In genomic region chr17:45468302-45468701, GRCm38 (mm10) we compare ENCODE assay signal across 25 mouse cellular contexts. TPM values are rescaled to one million over a fixed set of nuclear protein-coding genes. Genes with fewer than 3 reads are reported as not detected.
DNase-seq lines count a peak whose midpoint lies in the region; ATAC-seq and TF ChIP-seq lines count a peak whose summit lies in the region.
"Had no signal": no experiment of that assay in that cellular context is flagged by ENCODE, and none has a peak within 500 bp of the region (broad histone marks: within the 10 kb centered on the region; RNA-seq: fewer than 3 reads in every experiment).

No protein-coding gene starts in this region.

- no peak for TF ChIP-seq EP300 in stomach, postnatal 0 days (optimal IDR thresholded peaks at IDR 0.05)

- no peaks in the 10 kb centered on the region for H3K27me3 ChIP-seq in forebrain, postnatal 0 days (ENCODE audit: insufficient read depth, low read length)
- no peaks in the 10 kb centered on the region for H3K27me3 ChIP-seq in forebrain, embryonic 15.5 days
- H3K27me3 ChIP-seq in E14TG2a.4 (ENCODE audit: insufficient read depth, low read length): no peaks in the 10 kb centered on the region
- no peaks in the 10 kb centered on the region for H3K27me3 ChIP-seq in Patski
- no peaks in the 10 kb centered on the region for H3K27me3 ChIP-seq in stomach, postnatal 0 days (ENCODE audit: control insufficient read depth, insufficient read depth, low read length)
- H3K27me3 ChIP-seq in hindbrain, embryonic 12.5 days: no peaks in the 10 kb centered on the region
- H3K27me3 ChIP-seq: CH12.LX had no signal

- 84% methylated on average over 5 of the region's 5 CpGs for WGBS in forebrain, postnatal 0 days
- WGBS in forebrain, embryonic 15.5 days: 85% methylated on average over 5 of the region's 5 CpGs
- 78% methylated on average over 5 of the region's 5 CpGs for WGBS in stomach, postnatal 0 days
- WGBS in hindbrain, embryonic 12.5 days: 78% methylated on average over 5 of the region's 5 CpGs

- ATAC-seq in forebrain, postnatal 0 days: no peak
- ATAC-seq in forebrain, embryonic 15.5 days (replicated peaks): no peak
- no peak for ATAC-seq in Patski
- no peak for ATAC-seq in stomach, postnatal 0 days (ENCODE audit: low FRiP score, low TSS enrichment)
- ATAC-seq in hindbrain, embryonic 12.5 days (ENCODE audit: low FRiP score): no peak
- ATAC-seq: hindbrain, embryonic 16.5 days; inflammation-experienced regulatory T-cells, adult 6 months; intestine, postnatal 0 days had no signal

- no peak overlapping the region for H3K9ac ChIP-seq in forebrain, postnatal 0 days
- H3K9ac ChIP-seq in forebrain, embryonic 15.5 days (replicated peaks): no peak overlapping the region
- no peak overlapping the region for H3K9ac ChIP-seq in stomach, postnatal 0 days (ENCODE audit: low read length)
- no peak overlapping the region for H3K9ac ChIP-seq in hindbrain, embryonic 12.5 days
- H3K9ac ChIP-seq: embryonic facial prominence, embryonic 12.5 days; forebrain, embryonic 12.5 days; heart, embryonic 12.5 days had no signal

- TF ChIP-seq CTCF in forebrain, postnatal 0 days (IDR thresholded peaks at IDR 0.05; ENCODE audit: low read depth): peak; percentile 15; the same call in 1 of the 2 replicates
- TF ChIP-seq CTCF in E14TG2a.4 (conservative IDR thresholded peaks at IDR 0.05; ENCODE audit: low read length) (peak; percentile 77), Patski (IDR thresholded peaks at IDR 0.05) (peak; percentile 51)
- 0 out of 2 replicates have a peak, but pooled peaks have one; percentile 26 for TF ChIP-seq CTCF in stomach, postnatal 0 days (IDR thresholded peaks at IDR 0.05; ENCODE audit: low read depth)

- no peak for DNase-seq in forebrain, postnatal 0 days
- no peak for DNase-seq in Patski (ENCODE audit: low read depth, low spot score)
- DNase-seq in stomach, postnatal 0 days (ENCODE audit: low spot score): no peak
- no peak for DNase-seq in ovary, postnatal 36 days (ENCODE audit: low spot score)
- DNase-seq: adrenal gland, postnatal 10 days; cerebellum, adult 18-20 months; cerebellum, adult 9-11 months; cerebellum, postnatal 36 days; gastrocnemius, adult 2 months; gastrocnemius, postnatal 25 days had no signal

- H3K9me3 ChIP-seq in forebrain, postnatal 0 days (ENCODE audit: low read length): no peaks in the 10 kb centered on the region
- H3K9me3 ChIP-seq in forebrain, embryonic 15.5 days: no peaks in the 10 kb centered on the region
- peaks cover 8% of the 10 kb centered on the region for H3K9me3 ChIP-seq in E14TG2a.4 (ENCODE audit: low read length)
- H3K9me3 ChIP-seq in stomach, postnatal 0 days (ENCODE audit: control insufficient read depth, low read length): no peaks in the 10 kb centered on the region
- no peaks in the 10 kb centered on the region; the same call in none of the 2 replicates for H3K9me3 ChIP-seq in hindbrain, embryonic 12.5 days (replicated peaks)
- H3K9me3 ChIP-seq: G1E had no signal

- no peak overlapping the region for H3K4me2 ChIP-seq in forebrain, postnatal 0 days (ENCODE audit: low read depth)
- H3K4me2 ChIP-seq in forebrain, embryonic 15.5 days (replicated peaks): no peak overlapping the region
- no peak overlapping the region for H3K4me2 ChIP-seq in stomach, postnatal 0 days (replicated peaks; ENCODE audit: low read depth)
- no peak overlapping the region for H3K4me2 ChIP-seq in hindbrain, embryonic 12.5 days (replicated peaks)
- H3K4me2 ChIP-seq: embryonic facial prominence, embryonic 12.5 days; forebrain, embryonic 12.5 days; heart, embryonic 12.5 days had no signal

- in situ Hi-C loops in Patski (cut with MboI; ENCODE audit: low pct_unique_long_range_greater_than_20kb): no loop called here

- no peak overlapping the region for H3K27ac ChIP-seq in forebrain, postnatal 0 days (ENCODE audit: low read depth, low read length)
- H3K27ac ChIP-seq in forebrain, embryonic 15.5 days (replicated peaks): no peak overlapping the region
- H3K27ac ChIP-seq in stomach, postnatal 0 days (replicated peaks): no peak overlapping the region
- H3K27ac ChIP-seq in hindbrain, embryonic 12.5 days: no peak overlapping the region
- H3K27ac ChIP-seq: embryonic facial prominence, embryonic 12.5 days; forebrain, embryonic 12.5 days; gastrocnemius, adult 2 months had no signal

- CTCF ChIA-PET in Patski (lab: Charles Lee): interaction anchor here (1.1 to 1.7 kb wide), 2 partner anchors 10 to 48 kb away, joined by 3 to 8 read pairs; no protein-coding TSS in a partner anchor

- no peaks in the 10 kb centered on the region for H3K36me3 ChIP-seq in forebrain, postnatal 0 days (ENCODE audit: insufficient read depth)
- no peaks in the 10 kb centered on the region for H3K36me3 ChIP-seq in forebrain, embryonic 15.5 days
- H3K36me3 ChIP-seq in E14TG2a.4 (ENCODE audit: insufficient read depth, low read length): no peaks in the 10 kb centered on the region
- no peaks in the 10 kb centered on the region for H3K36me3 ChIP-seq in stomach, postnatal 0 days (ENCODE audit: control insufficient read depth, insufficient read depth, low read length)
- H3K36me3 ChIP-seq in hindbrain, embryonic 12.5 days: no peaks in the 10 kb centered on the region
- H3K36me3 ChIP-seq: embryonic facial prominence, embryonic 12.5 days; forebrain, embryonic 12.5 days; G1E; heart, embryonic 12.5 days had no signal

- no peak overlapping the region for H3K4me3 ChIP-seq in forebrain, postnatal 0 days (ENCODE audit: low read depth, low read length)
- no peak overlapping the region for H3K4me3 ChIP-seq in forebrain, embryonic 15.5 days
- no peak overlapping the region for H3K4me3 ChIP-seq in E14TG2a.4 (replicated peaks; ENCODE audit: low read length)
- H3K4me3 ChIP-seq in stomach, postnatal 0 days (ENCODE audit: low read depth, low read length): no peak overlapping the region
- no peak overlapping the region for H3K4me3 ChIP-seq in hindbrain, embryonic 12.5 days
- H3K4me3 ChIP-seq: embryonic facial prominence, embryonic 12.5 days; forebrain, embryonic 12.5 days; gastrocnemius, adult 2 months; heart, embryonic 12.5 days had no signal

- POLR2A ChIA-PET in Patski (lab: Charles Lee): no interaction called here

- H3K4me1 ChIP-seq in forebrain, postnatal 0 days (ENCODE audit: insufficient read depth): no peaks in the 10 kb centered on the region
- H3K4me1 ChIP-seq in forebrain, embryonic 15.5 days: no peaks in the 10 kb centered on the region
- H3K4me1 ChIP-seq in E14TG2a.4 (replicated peaks; ENCODE audit: low read depth, low read length): peaks cover 52% of the 10 kb centered on the region
- H3K4me1 ChIP-seq in stomach, postnatal 0 days (replicated peaks; ENCODE audit: control insufficient read depth, insufficient read depth): no peaks in the 10 kb centered on the region
- H3K4me1 ChIP-seq in hindbrain, embryonic 12.5 days: no peaks in the 10 kb centered on the region
- H3K4me1 ChIP-seq: embryonic facial prominence, embryonic 12.5 days; forebrain, embryonic 12.5 days; heart, embryonic 12.5 days had no signal

RNA-seq across cellular contexts. Expression of gene Spats1, which starts 6.9 kb away (rescaled TPM):
- total RNA-seq in forebrain, postnatal 0 days (2014; rRNA removed): 0.92 and 1.6 TPM in 2 replicates
- polyA plus RNA-seq in forebrain, postnatal 0 days (2015; fragmentation: Nextera tagmentation; extraction: Ambion mirVana): 1.3 and 2.7 TPM in 2 replicates
- polyA plus RNA-seq in forebrain, embryonic 15.5 days (2015; fragmentation: Nextera tagmentation; extraction: Ambion mirVana): 1.4 and 1.7 TPM in 2 replicates
- polyA plus RNA-seq in Patski (2021): 0.51 TPM
- 0.24 and 0.25 TPM in 2 replicates for polyA plus RNA-seq in stomach, postnatal 0 days (2015; fragmentation: Nextera tagmentation; extraction: Ambion mirVana)
- polyA plus RNA-seq in hindbrain, embryonic 12.5 days (2016; fragmentation: Nextera tagmentation; extraction: Ambion mirVana): 0.62 and 1.4 TPM in 2 replicates
- total RNA-seq: gastrocnemius, adult 2 months; gastrocnemius, postnatal 25 days had no signal
- polyA plus RNA-seq: G1E had no signal

RNA-seq across cellular contexts. Expression of gene Cdc5l, which starts 34.8 kb away (rescaled TPM):
- 49.5 and 72.6 TPM in 2 replicates for total RNA-seq in forebrain, postnatal 0 days (2014; rRNA removed)
- 46.9 and 55.3 TPM in 2 replicates for polyA plus RNA-seq in forebrain, postnatal 0 days (2015; fragmentation: Nextera tagmentation; extraction: Ambion mirVana)
- polyA plus RNA-seq in forebrain, embryonic 15.5 days (2015; fragmentation: Nextera tagmentation; extraction: Ambion mirVana): 69.5 and 74.5 TPM in 2 replicates
- 59.8 TPM for polyA plus RNA-seq in Patski (2021)
- polyA plus RNA-seq in stomach, postnatal 0 days (2015; fragmentation: Nextera tagmentation; extraction: Ambion mirVana): 28.9 and 31.8 TPM in 2 replicates
- 75.2 and 75.9 TPM in 2 replicates for polyA plus RNA-seq in hindbrain, embryonic 12.5 days (2016; fragmentation: Nextera tagmentation; extraction: Ambion mirVana)

RNA-seq across cellular contexts. Expression of gene Aars2, which starts 38.3 kb away (rescaled TPM):
- total RNA-seq in forebrain, postnatal 0 days (2014; rRNA removed): 19.2 and 20.8 TPM in 2 replicates
- polyA plus RNA-seq in forebrain, postnatal 0 days (2015; fragmentation: Nextera tagmentation; extraction: Ambion mirVana): 10.9 and 12.0 TPM in 2 replicates
- 17.3 and 17.4 TPM in 2 replicates for polyA plus RNA-seq in forebrain, embryonic 15.5 days (2015; fragmentation: Nextera tagmentation; extraction: Ambion mirVana)
- polyA plus RNA-seq in Patski (2021): 17.2 TPM
- 5.7 and 6.1 TPM in 2 replicates for polyA plus RNA-seq in stomach, postnatal 0 days (2015; fragmentation: Nextera tagmentation; extraction: Ambion mirVana)
- 23.0 and 23.4 TPM in 2 replicates for polyA plus RNA-seq in hindbrain, embryonic 12.5 days (2016; fragmentation: Nextera tagmentation; extraction: Ambion mirVana)

RNA-seq across cellular contexts. Expression of gene Tcte1, which starts 54.9 kb away (rescaled TPM):
- 1.0 and 1.4 TPM in 2 replicates for total RNA-seq in forebrain, postnatal 0 days (2014; rRNA removed)
- polyA plus RNA-seq in forebrain, postnatal 0 days (2015; fragmentation: Nextera tagmentation; extraction: Ambion mirVana): 4.7 and 5.7 TPM in 2 replicates
- polyA plus RNA-seq in forebrain, embryonic 15.5 days (2015; fragmentation: Nextera tagmentation; extraction: Ambion mirVana): 4.7 and 4.8 TPM in 2 replicates
- not detected for polyA plus RNA-seq in Patski (2021)
- polyA plus RNA-seq in stomach, postnatal 0 days (2015; fragmentation: Nextera tagmentation; extraction: Ambion mirVana): 0.04 and 0.13 TPM in 2 replicates
- polyA plus RNA-seq in hindbrain, embryonic 12.5 days (2016; fragmentation: Nextera tagmentation; extraction: Ambion mirVana): 2.3 and 3.2 TPM in 2 replicates
- total RNA-seq: adrenal gland, postnatal 10 days; adrenal gland, postnatal 4 days; CH12.LX; G1E; gastrocnemius, adult 2 months; gastrocnemius, postnatal 25 days; granulocyte monocyte progenitor cell, adult 5-6 weeks; heart, adult 8-10 months; heart, postnatal 25 days had no signal
- polyA plus RNA-seq: G1E; inflammation-experienced regulatory T-cells, adult 6 months; intestine, postnatal 0 days had no signal

Comparison
In these comparisons a context has a peak if more than half of its experiments do, and no peak if none do; other contexts are left out.
1. CTCF ChIP-seq: peak in every context shown above with its lines; median percentile 77 in E14TG2a.4; 51 in Patski; 26 in stomach, postnatal 0 days; 15 in forebrain, postnatal 0 days.